In genomic region chr16:22918664-22919312, GRCm38 (mm10) we compare ENCODE assay signal across 22 mouse cellular contexts. TPM values are rescaled to one million over a fixed set of nuclear protein-coding genes. Genes with fewer than 3 reads are reported as not detected.
DNase-seq lines count a peak whose midpoint lies in the region; ATAC-seq and TF ChIP-seq lines count a peak whose summit lies in the region.
"Had no signal": no experiment of that assay in that cellular context is flagged by ENCODE, and none has a peak within 500 bp of the region (broad histone marks: within the 10 kb centered on the region; RNA-seq: fewer than 3 reads in every experiment).

No protein-coding gene starts in this region.

- H3K4me3 ChIP-seq in midbrain, embryonic 11.5 days (ENCODE audit: low read depth, low read length), result no peak overlapping the region
- H3K4me3 ChIP-seq in midbrain, postnatal 0 days (ENCODE audit: low read depth, low read length), result no peak overlapping the region
- H3K4me3 ChIP-seq in heart, embryonic 12.5 days, result no peak overlapping the region
- H3K4me3 ChIP-seq in forebrain, embryonic 12.5 days (replicated peaks), result no peak overlapping the region
- H3K4me3 ChIP-seq: heart, embryonic 10.5 days; liver, embryonic 13.5 days; neural tube, embryonic 12.5 days had no signal

- DNase-seq in embryo, embryonic 10 days (ENCODE audit: low spot score), result peak; percentile 26
- DNase-seq in embryo, embryonic 9.5 days (ENCODE audit: extremely low spot score), result no peak
- DNase-seq in midbrain, embryonic 11.5 days (ENCODE audit: low spot score, missing footprints), result peak; percentile 66
- no peak for DNase-seq in midbrain, postnatal 0 days (ENCODE audit: low spot score)
- DNase-seq in forelimb bud, embryonic 11.5 days (ENCODE audit: low read depth, low spot score), result peak; percentile 48
- no peak for DNase-seq in ovary, postnatal 14 days (ENCODE audit: low spot score)
- DNase-seq: cerebellum, adult 8-10 months; gastrocnemius, postnatal 36 days; kidney, postnatal 10 days; liver, embryonic 13.5 days; lung, postnatal 10 days had no signal

- no peaks in the 10 kb centered on the region for H3K36me3 ChIP-seq in midbrain, embryonic 11.5 days (ENCODE audit: control insufficient read depth, insufficient read depth, low read length)
- no peaks in the 10 kb centered on the region for H3K36me3 ChIP-seq in midbrain, postnatal 0 days (ENCODE audit: insufficient read depth, low read length)
- no peaks in the 10 kb centered on the region for H3K36me3 ChIP-seq in heart, embryonic 12.5 days
- H3K36me3 ChIP-seq in forebrain, embryonic 12.5 days (replicated peaks), result no peaks in the 10 kb centered on the region
- H3K36me3 ChIP-seq: heart, embryonic 10.5 days; liver, embryonic 13.5 days; neural tube, embryonic 12.5 days had no signal

- no peak overlapping the region for H3K4me2 ChIP-seq in midbrain, embryonic 11.5 days
- no peak overlapping the region for H3K4me2 ChIP-seq in midbrain, postnatal 0 days (ENCODE audit: low read depth, low read length, poor library complexity, severe bottlenecking)
- H3K4me2 ChIP-seq in heart, embryonic 12.5 days, result no peak overlapping the region
- no peak overlapping the region for H3K4me2 ChIP-seq in forebrain, embryonic 12.5 days
- H3K4me2 ChIP-seq: hindbrain, embryonic 14.5 days; liver, embryonic 13.5 days; neural tube, embryonic 12.5 days had no signal

- no peaks in the 10 kb centered on the region for H3K27me3 ChIP-seq in midbrain, embryonic 11.5 days (ENCODE audit: control insufficient read depth, insufficient read depth, low read length)
- no peaks in the 10 kb centered on the region for H3K27me3 ChIP-seq in midbrain, postnatal 0 days (ENCODE audit: insufficient read depth, low read length)
- H3K27me3 ChIP-seq in heart, embryonic 12.5 days (replicated peaks), result no peaks in the 10 kb centered on the region
- H3K27me3 ChIP-seq in forebrain, embryonic 12.5 days, result no peaks in the 10 kb centered on the region
- H3K27me3 ChIP-seq: CH12.LX; liver, embryonic 13.5 days; neural tube, embryonic 12.5 days; Patski had no signal

- no peaks in the 10 kb centered on the region for H3K4me1 ChIP-seq in midbrain, embryonic 11.5 days (ENCODE audit: control insufficient read depth, insufficient read depth, low read length)
- no peaks in the 10 kb centered on the region for H3K4me1 ChIP-seq in midbrain, postnatal 0 days (ENCODE audit: insufficient read depth, low read length)
- H3K4me1 ChIP-seq in heart, embryonic 12.5 days (replicated peaks), result no peaks in the 10 kb centered on the region
- H3K4me1 ChIP-seq in forebrain, embryonic 12.5 days, result no peaks in the 10 kb centered on the region
- H3K4me1 ChIP-seq: liver, embryonic 13.5 days; neural tube, embryonic 12.5 days had no signal

- H3K9ac ChIP-seq in midbrain, embryonic 11.5 days (ENCODE audit: low read length), result no peak overlapping the region
- H3K9ac ChIP-seq in midbrain, postnatal 0 days (replicated peaks; ENCODE audit: low read length, poor library complexity, severe bottlenecking), result no peak overlapping the region
- no peak overlapping the region for H3K9ac ChIP-seq in heart, embryonic 12.5 days
- H3K9ac ChIP-seq in forebrain, embryonic 12.5 days, result no peak overlapping the region
- H3K9ac ChIP-seq: hindbrain, embryonic 14.5 days; liver, embryonic 13.5 days; neural tube, embryonic 12.5 days had no signal

- H3K27ac ChIP-seq in midbrain, embryonic 11.5 days (ENCODE audit: low read depth, low read length), result no peak overlapping the region
- no peak overlapping the region for H3K27ac ChIP-seq in midbrain, postnatal 0 days (ENCODE audit: low read depth, low read length)
- H3K27ac ChIP-seq in heart, embryonic 12.5 days (ENCODE audit: poor library complexity, severe bottlenecking), result no peak overlapping the region
- no peak overlapping the region for H3K27ac ChIP-seq in forebrain, embryonic 12.5 days
- H3K27ac ChIP-seq: heart, embryonic 10.5 days; hindbrain, embryonic 14.5 days; liver, embryonic 13.5 days; neural tube, embryonic 12.5 days had no signal

- TF ChIP-seq CTCF in midbrain, postnatal 0 days (IDR thresholded peaks at IDR 0.05), result no peak

- H3K9me3 ChIP-seq in midbrain, embryonic 11.5 days (ENCODE audit: control insufficient read depth, low read length), result no peaks in the 10 kb centered on the region
- H3K9me3 ChIP-seq in midbrain, postnatal 0 days (ENCODE audit: low read length), result no peaks in the 10 kb centered on the region
- H3K9me3 ChIP-seq in heart, embryonic 12.5 days (replicated peaks), result 0 out of 2 replicates have a peak, but pooled peaks cover 3% of the 10 kb centered on the region
- no peaks in the 10 kb centered on the region for H3K9me3 ChIP-seq in forebrain, embryonic 12.5 days
- H3K9me3 ChIP-seq: liver, embryonic 13.5 days had no signal

- ATAC-seq in midbrain, embryonic 11.5 days (ENCODE audit: low FRiP score), result no peak
- no peak for ATAC-seq in midbrain, postnatal 0 days (ENCODE audit: low FRiP score)
- ATAC-seq in heart, embryonic 12.5 days (ENCODE audit: insufficient number of reproducible peaks, low FRiP score), result no peak
- no peak for ATAC-seq in forebrain, embryonic 12.5 days (ENCODE audit: low FRiP score)
- ATAC-seq: intestine, postnatal 0 days; Patski had no signal

- WGBS in midbrain, embryonic 11.5 days, result 77% methylated on average over 15 of the region's 15 CpGs
- 75% methylated on average over 15 of the region's 15 CpGs for WGBS in midbrain, postnatal 0 days
- 80% methylated on average over 15 of the region's 15 CpGs for WGBS in heart, embryonic 12.5 days
- 72% methylated on average over 15 of the region's 15 CpGs for WGBS in forebrain, embryonic 12.5 days

RNA-seq across cellular contexts. Expression of gene Fetub, which starts 0.7 kb away (rescaled TPM):
- polyA plus RNA-seq in midbrain, embryonic 11.5 days (2014; fragmentation: Nextera tagmentation; extraction: Ambion mirVana), result not detected in 2 replicates
- total RNA-seq in midbrain, postnatal 0 days (2014; rRNA removed), result not detected in 2 replicates
- 0.33 TPM in 1 of 2 replicates, not detected in the other for polyA plus RNA-seq in midbrain, postnatal 0 days (2015; fragmentation: Nextera tagmentation; extraction: Ambion mirVana)
- polyA plus RNA-seq in heart, embryonic 12.5 days (2016; fragmentation: Nextera tagmentation; extraction: Ambion mirVana), result not detected in 2 replicates
- polyA plus RNA-seq in forebrain, embryonic 12.5 days (2016; fragmentation: Nextera tagmentation; extraction: Ambion mirVana), result not detected in 2 replicates
- total RNA-seq: megakaryocyte-erythroid progenitor cell, adult 5-6 weeks had no signal
- polyA plus RNA-seq: heart, embryonic 10.5 days; hindbrain, embryonic 14.5 days; intestine, postnatal 0 days; neural tube, embryonic 12.5 days had no signal

RNA-seq across cellular contexts. Expression of gene Ahsg, which starts 27.7 kb away (rescaled TPM):
- 0.14 TPM in 1 of 2 replicates, not detected in the other for polyA plus RNA-seq in midbrain, embryonic 11.5 days (2014; fragmentation: Nextera tagmentation; extraction: Ambion mirVana)
- total RNA-seq in midbrain, postnatal 0 days (2014; rRNA removed), result 0.14 TPM in 1 of 2 replicates, not detected in the other
- 0.36 TPM in 1 of 2 replicates, not detected in the other for polyA plus RNA-seq in midbrain, postnatal 0 days (2015; fragmentation: Nextera tagmentation; extraction: Ambion mirVana)
- polyA plus RNA-seq in heart, embryonic 12.5 days (2016; fragmentation: Nextera tagmentation; extraction: Ambion mirVana), result 1.5 and 2.5 TPM in 2 replicates
- not detected in 2 replicates for polyA plus RNA-seq in forebrain, embryonic 12.5 days (2016; fragmentation: Nextera tagmentation; extraction: Ambion mirVana)
- total RNA-seq: CH12.LX; megakaryocyte-erythroid progenitor cell, adult 5-6 weeks had no signal
- polyA plus RNA-seq: cortical plate, adult 2 months; hindbrain, embryonic 14.5 days; Patski had no signal

RNA-seq across cellular contexts. Expression of gene Hrg, which starts 32.1 kb away (rescaled TPM):
- 0.10 TPM in 1 of 2 replicates, not detected in the other for polyA plus RNA-seq in midbrain, embryonic 11.5 days (2014; fragmentation: Nextera tagmentation; extraction: Ambion mirVana)
- total RNA-seq in midbrain, postnatal 0 days (2014; rRNA removed), result not detected in 2 replicates
- not detected in 2 replicates for polyA plus RNA-seq in midbrain, postnatal 0 days (2015; fragmentation: Nextera tagmentation; extraction: Ambion mirVana)
- not detected in 2 replicates for polyA plus RNA-seq in heart, embryonic 12.5 days (2016; fragmentation: Nextera tagmentation; extraction: Ambion mirVana)
- polyA plus RNA-seq in forebrain, embryonic 12.5 days (2016; fragmentation: Nextera tagmentation; extraction: Ambion mirVana), result not detected in 2 replicates
- total RNA-seq: CH12.LX; gastrocnemius, postnatal 36 days; heart, postnatal 25 days; megakaryocyte-erythroid progenitor cell, adult 5-6 weeks had no signal
- polyA plus RNA-seq: cortical plate, adult 2 months; intestine, postnatal 0 days; neural tube, embryonic 12.5 days; Patski had no signal

Comparison
In these comparisons a context has a peak if more than half of its experiments do, and no peak if none do; other contexts are left out.
1. DNase-seq: peak in embryo, embryonic 10 days (single experiment), midbrain, embryonic 11.5 days (single experiment) and forelimb bud, embryonic 11.5 days (single experiment); none in embryo, embryonic 9.5 days (single experiment), midbrain, postnatal 0 days (single experiment) and ovary, postnatal 14 days (single experiment).